Mouse (Mus musculus) cortical plate, adult 2 months (tissue): ENCODE results near the gene Hoxd10.

Source experiments
- CTCF ChIP-seq: fragments of 200-500 bp; IDR thresholded peaks from 2 replicates; pipeline ENCODE4 v1.5.1; 2011; ENCODE audit warnings: mild to moderate bottlenecking, control low read depth, low read length; ENCODE audit not compliant: insufficient read depth; ENCODE audit errors: extremely low read depth
- POLR2A ChIP-seq: fragments of 200-500 bp; IDR thresholded peaks from 2 replicates; pipeline ENCODE4 v1.6.1; 2011; ENCODE audit warnings: mild to moderate bottlenecking, low read length, control low read depth; ENCODE audit not compliant: insufficient read depth; ENCODE audit errors: extremely low read depth

GRCm38 (mm10) chr2:74703720-74704392 is 12.1 kb downstream of the Hoxd10 start:
- TF ChIP-seq CTCF, result no peak
- TF ChIP-seq POLR2A, result no peak
